Mouse (Mus musculus): ENCODE results near the gene Rnf217. TPM values are rescaled to one million over a fixed set of nuclear protein-coding genes. Genes with fewer than 3 reads are reported as not detected.

Rnf217 gene
- polyA plus RNA-seq, 1 experiment from 2014 or later = 1.6 TPM

DNA sequence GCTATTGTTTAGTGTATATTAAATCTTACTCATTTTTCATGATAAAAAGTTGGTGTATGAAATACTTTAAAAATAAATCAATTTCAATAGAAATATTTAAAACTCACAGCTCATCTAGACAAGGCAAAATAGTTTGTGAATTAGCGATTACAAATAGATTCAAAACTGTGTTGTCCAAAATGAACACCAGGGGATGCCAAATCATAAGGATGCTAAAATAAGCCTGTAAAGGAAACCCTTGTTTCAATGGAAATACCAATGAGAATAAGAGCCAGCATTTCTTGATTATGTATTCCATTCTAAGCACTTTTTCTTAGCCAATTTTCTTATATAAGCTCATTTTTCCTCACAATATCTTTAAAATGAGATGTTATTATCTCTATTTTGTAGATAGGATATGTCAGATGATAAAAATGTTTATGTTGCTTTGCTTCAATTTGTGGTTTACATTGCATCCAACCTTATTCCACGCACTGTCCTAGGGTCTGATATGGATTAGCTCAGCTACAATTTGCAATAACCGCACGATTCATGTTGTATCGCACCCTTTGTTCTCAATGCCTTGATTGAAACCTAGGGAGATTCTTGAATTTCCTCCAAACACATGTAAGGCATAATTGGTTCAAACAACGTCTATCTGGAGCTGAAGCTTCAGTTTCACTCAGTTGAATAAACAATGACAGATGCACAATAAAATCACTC is 143.0 kb downstream of the Rnf217 start:
- no peak for ATAC-seq (ENCODE audit: low FRiP score, low read depth)
- H3K9me3 ChIP-seq = no peaks in the 10 kb centered on the region
- no peak overlapping the region for H3K9ac ChIP-seq (replicated peaks)
- no peaks in the 10 kb centered on the region for H3K36me3 ChIP-seq
- no peak overlapping the region for H3K27ac ChIP-seq (replicated peaks)
- H3K4me2 ChIP-seq (replicated peaks) = no peak overlapping the region
- H3K27me3 ChIP-seq = no peaks in the 10 kb centered on the region
- 85% methylated on average over 6 of the region's 6 CpGs for WGBS
- H3K4me1 ChIP-seq = no peaks in the 10 kb centered on the region
- H3K4me3 ChIP-seq = no peak overlapping the region

DNA sequence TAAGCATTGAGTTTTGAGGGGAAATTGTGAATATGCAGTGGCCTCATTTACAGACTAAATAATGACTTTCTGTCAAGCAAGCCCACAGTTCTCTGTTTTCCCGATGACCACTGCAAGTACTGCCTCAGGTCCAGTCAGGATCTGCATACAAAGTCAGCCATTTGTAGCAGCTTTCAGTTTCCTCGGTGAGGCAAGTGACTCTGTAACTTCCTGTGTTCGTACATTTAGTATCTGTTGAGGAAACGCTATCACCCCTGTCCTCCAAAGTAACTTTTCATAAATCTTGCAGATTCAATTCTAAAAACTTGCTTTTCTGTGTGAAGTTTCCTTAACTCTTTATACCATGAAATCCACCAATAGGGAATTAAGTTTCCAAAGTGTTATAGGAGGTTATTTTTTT is 143.6 kb downstream of the Rnf217 start:
- no peak overlapping the region for H3K27ac ChIP-seq (replicated peaks)
- H3K9ac ChIP-seq (replicated peaks) = no peak overlapping the region
- WGBS = 86% methylated on average over 4 of the region's 4 CpGs
- H3K27me3 ChIP-seq = no peaks in the 10 kb centered on the region
- no peak for ATAC-seq (ENCODE audit: low FRiP score, low read depth)
- no peaks in the 10 kb centered on the region for H3K9me3 ChIP-seq
- no peak overlapping the region for H3K4me2 ChIP-seq (replicated peaks)
- no peaks in the 10 kb centered on the region for H3K36me3 ChIP-seq
- no peak overlapping the region for H3K4me3 ChIP-seq
- no peaks in the 10 kb centered on the region for H3K4me1 ChIP-seq

DNA sequence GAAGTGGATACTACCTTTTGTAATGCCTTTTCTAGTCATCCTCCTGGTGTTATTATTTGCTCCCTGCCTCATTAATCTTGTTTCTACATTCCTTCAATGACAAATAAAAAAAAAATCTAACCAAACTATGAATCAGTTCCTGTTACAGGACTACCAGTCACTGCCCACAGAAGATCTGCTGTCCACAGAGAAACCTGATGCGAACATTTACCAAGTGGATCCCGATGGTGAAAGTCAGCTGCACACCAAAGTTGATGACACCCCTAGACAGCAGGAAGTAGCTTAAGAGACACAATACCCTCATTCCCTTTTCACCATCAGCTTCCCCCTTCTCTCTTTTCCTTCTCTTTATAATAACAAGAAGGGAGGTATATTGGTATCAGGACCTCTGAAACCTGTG is 145.9 kb downstream of the Rnf217 start:
- Histone ChIP-seq H3K4me3 (no peak overlapping the region), H3K27me3 (no peaks in the 10 kb centered on the region), H3K4me1 (no peaks in the 10 kb centered on the region), H3K9ac (replicated peaks) (no peak overlapping the region), H3K9me3 (no peaks in the 10 kb centered on the region), H3K27ac (replicated peaks) (no peak overlapping the region), H3K36me3 (no peaks in the 10 kb centered on the region), H3K4me2 (replicated peaks) (no peak overlapping the region)
- no peak for ATAC-seq (ENCODE audit: low FRiP score, low read depth)
- WGBS = 97% methylated on average over 2 of the region's 2 CpGs

DNA sequence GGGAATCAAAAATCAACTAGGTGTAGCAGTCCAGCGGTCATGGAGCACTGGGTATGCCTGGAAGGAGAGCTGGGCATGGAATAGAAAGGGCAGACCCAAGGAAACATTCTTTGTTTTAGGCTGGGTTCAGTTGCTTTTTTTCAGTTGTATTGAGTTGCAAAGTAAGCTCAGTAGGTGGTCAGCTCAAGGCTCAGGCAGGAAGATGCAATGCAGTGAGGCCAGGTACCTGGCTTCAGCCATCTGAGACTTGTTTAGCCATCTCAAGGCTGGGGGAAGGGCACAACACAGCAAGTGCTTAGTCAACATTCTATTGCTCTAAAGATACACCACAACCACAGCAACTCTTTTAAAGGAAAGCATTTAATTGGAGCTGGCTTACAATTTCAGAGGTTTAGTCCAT is 152.2 kb downstream of the Rnf217 start:
- no peak for ATAC-seq (ENCODE audit: low FRiP score, low read depth)

DNA sequence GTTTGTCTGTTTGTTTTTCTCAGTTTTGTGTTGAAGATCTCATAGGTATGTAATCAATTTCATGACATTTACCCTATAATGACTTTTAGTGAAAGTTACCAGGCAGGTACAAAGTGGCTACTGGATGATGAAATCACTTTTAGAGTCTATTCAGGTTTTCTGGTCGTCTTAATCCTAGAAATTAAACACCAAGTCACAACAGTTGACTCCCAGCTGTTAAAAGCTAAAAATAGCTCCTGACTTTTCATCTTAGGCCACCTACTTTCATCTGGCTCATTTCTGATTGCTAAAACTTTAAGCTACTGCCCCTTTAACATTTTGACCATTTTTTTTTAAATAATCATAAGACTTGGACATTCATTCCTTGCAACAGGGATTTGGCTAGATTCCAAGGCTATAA is 161.9 kb downstream of the Rnf217 start:
- H3K27me3 ChIP-seq = peaks cover 11% of the 10 kb centered on the region; the same call in 1 of the 2 replicates
- H3K4me3 ChIP-seq = no peak overlapping the region
- ATAC-seq (ENCODE audit: low FRiP score, low read depth) = no peak
- H3K4me1 ChIP-seq = peaks cover 6% of the 10 kb centered on the region; the same call in 1 of the 2 replicates
- H3K9ac ChIP-seq (replicated peaks) = no peak overlapping the region
- 52% methylated on average over 1 of the region's 1 CpGs for WGBS
- H3K36me3 ChIP-seq = no peaks in the 10 kb centered on the region
- H3K27ac ChIP-seq (replicated peaks) = no peak overlapping the region
- no peak overlapping the region for H3K4me2 ChIP-seq (replicated peaks)
- H3K9me3 ChIP-seq = no peaks in the 10 kb centered on the region

More for the DNA sequence above, 152.2 kb downstream of the Rnf217 start:
- Histone ChIP-seq H3K27me3 (no peaks in the 10 kb centered on the region), H3K4me1 (no peaks in the 10 kb centered on the region), H3K4me3 (no peak overlapping the region), H3K27ac (replicated peaks) (no peak overlapping the region), H3K9me3 (no peaks in the 10 kb centered on the region), H3K9ac (replicated peaks) (no peak overlapping the region), H3K36me3 (no peaks in the 10 kb centered on the region), H3K4me2 (replicated peaks) (no peak overlapping the region)
- WGBS = 21% methylated on average over 1 of the region's 1 CpGs

DNA sequence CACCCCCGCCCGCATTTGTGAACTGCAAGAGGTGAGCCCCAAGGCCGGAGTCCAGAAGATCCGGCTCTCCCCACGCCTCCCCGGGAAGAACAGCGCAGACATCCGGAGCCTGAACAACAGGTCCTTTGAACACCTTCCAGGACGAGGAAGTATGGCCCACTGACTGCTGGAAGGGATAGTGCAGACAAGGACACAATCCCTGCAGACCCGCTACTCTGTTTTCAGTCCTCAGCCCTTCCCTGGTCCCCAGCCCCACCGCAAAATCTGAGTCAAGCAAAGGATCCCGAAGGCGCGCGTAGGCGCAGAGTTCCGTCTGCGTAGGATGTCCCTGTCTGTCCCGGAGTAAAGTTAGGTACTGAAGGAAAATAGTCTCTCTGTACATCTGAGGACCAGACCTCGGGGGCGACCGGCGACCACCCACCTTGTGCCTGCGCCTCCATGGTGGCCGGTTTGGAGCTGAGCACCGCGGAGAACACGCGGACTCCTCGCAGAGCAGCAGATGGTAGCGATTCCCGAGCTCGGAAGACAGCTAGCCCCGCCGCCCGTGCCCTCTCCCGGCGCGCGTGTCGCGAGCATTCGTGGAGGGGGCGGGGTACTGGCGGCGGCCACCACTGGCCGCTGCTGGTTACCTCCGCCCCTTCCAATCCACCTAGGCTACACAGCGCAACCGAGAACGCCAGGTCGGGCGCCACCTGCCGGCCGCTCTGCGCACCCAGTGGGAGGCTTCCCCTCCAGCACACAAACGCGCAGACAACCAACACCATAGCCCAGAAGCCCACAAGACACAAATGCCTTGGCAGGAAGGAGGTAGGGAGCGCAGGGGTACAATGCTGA is 163.5 kb downstream of the Rnf217 start, which contains the start of gene Tpd52l1:
Tpd52l1 (minus strand) TSS at position 668 of the 834 bp plus-strand sequence.
- H3K36me3 ChIP-seq = no peaks in the 10 kb centered on the region
- no peaks in the 10 kb centered on the region for H3K9me3 ChIP-seq
- peak within 1 kb of the TSS; percentile 60 for H3K9ac ChIP-seq (replicated peaks)
- H3K4me1 ChIP-seq = peaks cover 6% of the 10 kb centered on the region; the same call in 1 of the 2 replicates
- 2% methylated on average over 57 of the region's 59 CpGs for WGBS
- H3K4me3 ChIP-seq = peak within 1 kb of the TSS; percentile 70
- H3K4me2 ChIP-seq (replicated peaks) = peak within 1 kb of the TSS; percentile 77
- peaks cover 11% of the 10 kb centered on the region; the same call in 1 of the 2 replicates for H3K27me3 ChIP-seq
- ATAC-seq (ENCODE audit: low FRiP score, low read depth) = peak; percentile 99
- H3K27ac ChIP-seq (replicated peaks) = no peak within 1 kb of the TSS

DNA sequence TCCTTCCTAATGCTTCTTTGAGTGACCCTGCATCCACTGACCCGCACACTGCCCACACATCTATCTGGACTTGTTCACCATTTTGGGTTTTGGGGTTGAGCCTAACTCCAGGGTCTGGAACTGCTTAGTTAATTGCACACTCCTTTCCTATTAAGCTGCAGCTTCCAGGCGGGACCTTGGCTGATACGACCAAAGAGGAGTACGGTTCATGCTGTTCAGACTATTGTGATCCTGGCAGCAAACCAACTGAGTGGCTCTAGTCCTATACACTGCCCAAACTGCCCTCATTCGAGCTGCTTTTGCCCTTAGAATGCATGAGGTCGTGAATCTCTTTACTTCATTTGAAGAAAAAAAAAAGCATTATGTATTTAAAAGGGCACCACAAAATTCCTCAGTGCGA is 164.8 kb downstream of the Rnf217 start:
- Histone ChIP-seq H3K36me3 (no peaks in the 10 kb centered on the region), H3K4me3 (no peak overlapping the region), H3K27ac (replicated peaks) (no peak overlapping the region), H3K4me1 (peaks cover 6% of the 10 kb centered on the region; the same call in 1 of the 2 replicates), H3K4me2 (replicated peaks) (no peak overlapping the region), H3K9me3 (no peaks in the 10 kb centered on the region), H3K9ac (replicated peaks) (no peak overlapping the region), H3K27me3 (peaks cover 11% of the 10 kb centered on the region; the same call in 1 of the 2 replicates)
- no peak for ATAC-seq (ENCODE audit: low FRiP score, low read depth)
- 72% methylated on average over 7 of the region's 7 CpGs for WGBS

Other genes starting within 250 kb of the Rnf217 start
- gene Tpd52l1, start 163.2 kb downstream of the Rnf217 start, polyA plus RNA-seq (2016; fragmentation: Nextera tagmentation; extraction: Ambion mirVana) = 16.9 and 29.2 TPM in 2 replicates